Mouse (Mus musculus): ENCODE data around the gene Yod1.

DNA sequence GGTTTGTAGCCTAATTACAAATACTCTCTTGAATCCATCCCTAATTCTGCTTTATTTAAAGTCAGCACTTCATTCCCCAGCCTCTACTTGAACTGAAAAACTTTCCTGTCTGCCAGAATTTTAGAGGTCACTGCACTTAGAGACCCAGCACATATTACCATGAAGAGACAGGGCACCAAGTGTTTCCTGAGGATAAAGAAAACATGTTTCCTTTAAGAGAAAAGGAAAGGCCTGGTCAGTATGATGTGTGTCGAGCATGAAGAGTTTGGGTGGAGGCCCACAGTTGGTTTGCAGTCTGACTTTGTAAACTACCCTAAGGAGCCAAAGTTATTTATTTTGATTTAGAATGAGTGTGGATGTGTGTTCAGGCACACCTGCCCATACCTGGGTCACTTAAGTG lies 10.9 kb downstream of the Yod1 start:
- TF ChIP-seq CTCF (IDR thresholded peaks at IDR 0.05; ENCODE audit: low read depth) (no peak), EP300 (IDR thresholded peaks at IDR 0.05; ENCODE audit: low read depth) (peak; percentile 14; the same call in 1 of the 2 replicates)

Data from liver, embryonic 14.5 days (tissue).